Mouse (Mus musculus) liver, embryonic 13.5 days (tissue): ENCODE results near the gene Lmntd1. TPM values are rescaled to one million over a fixed set of nuclear protein-coding genes. Genes with fewer than 3 reads are reported as not detected.

ENCODE experiments used
- ATAC-seq: fragments of 200-750 bp; cut with Nextera tagmentation; 2 replicates; pipeline ENCODE4 v1.8.0; 2017; ENCODE audit warnings: low read depth, mild to moderate bottlenecking, moderate number of reproducible peaks, moderate library complexity
- DNase-seq: peaks from one replicate; pipeline ENCODE4 v3.0.0; 2022
- H3K27ac ChIP-seq: fragments of 300-500 bp; sonication (generic); 2 replicates; pipeline ENCODE4 v1.5.1; 2015; ENCODE audit warnings: moderate library complexity, mild to moderate bottlenecking, inconsistent platforms
- H3K27me3 ChIP-seq: fragments of 300-500 bp; sonication (generic); 2 replicates; pipeline ENCODE4 v1.6.1; 2015; ENCODE audit warnings: mild to moderate bottlenecking, inconsistent platforms
- H3K36me3 ChIP-seq: fragments of 300-500 bp; sonication (generic); 2 replicates; pipeline ENCODE4 v1.6.1; 2015; ENCODE audit warnings: mild to moderate bottlenecking, inconsistent platforms
- H3K4me1 ChIP-seq: fragments of 300-500 bp; sonication (generic); replicated peaks from 2 replicates; pipeline ENCODE4 v1.6.1; 2015; ENCODE audit warnings: inconsistent platforms
- H3K4me2 ChIP-seq: fragments of 300-500 bp; sonication (generic); 2 replicates; pipeline ENCODE4 v1.6.1; 2015; ENCODE audit warnings: inconsistent platforms, mild to moderate bottlenecking, moderate library complexity
- H3K4me3 ChIP-seq: fragments of 300-500 bp; sonication (generic); replicated peaks from 2 replicates; pipeline ENCODE4 v1.5.1; 2015; ENCODE audit warnings: mild to moderate bottlenecking, inconsistent platforms
- H3K9ac ChIP-seq: fragments of 300-500 bp; sonication (generic); 2 replicates; pipeline ENCODE4 v1.6.1; 2015; ENCODE audit warnings: mild to moderate bottlenecking, inconsistent platforms
- H3K9me3 ChIP-seq: fragments of 300-500 bp; sonication (generic); replicated peaks from 2 replicates; pipeline ENCODE4 v1.6.1; 2016; ENCODE audit warnings: inconsistent platforms
- WGBS: fragments of 180-500 bp; shearing (Covaris S2); methylation state at CpG from one replicate; pipeline ENCODE4 v1.1.7; 2015; ENCODE audit not compliant: insufficient replicate concordance; 5-methylcytosine and 5-hydroxymethylcytosine counted together
- polyA plus RNA-seq: library from polyadenylated mRNA; unstranded; fragments of >200 nt; fragmentation: Nextera tagmentation; extraction: Ambion mirVana; gene quantifications from 2 replicates; pipeline ENCODE4 v1.2.1, GENCODE M21; 2015

Gene Lmntd1
- polyA plus RNA-seq, 1 experiment from 2014 or later: not detected

DNA sequence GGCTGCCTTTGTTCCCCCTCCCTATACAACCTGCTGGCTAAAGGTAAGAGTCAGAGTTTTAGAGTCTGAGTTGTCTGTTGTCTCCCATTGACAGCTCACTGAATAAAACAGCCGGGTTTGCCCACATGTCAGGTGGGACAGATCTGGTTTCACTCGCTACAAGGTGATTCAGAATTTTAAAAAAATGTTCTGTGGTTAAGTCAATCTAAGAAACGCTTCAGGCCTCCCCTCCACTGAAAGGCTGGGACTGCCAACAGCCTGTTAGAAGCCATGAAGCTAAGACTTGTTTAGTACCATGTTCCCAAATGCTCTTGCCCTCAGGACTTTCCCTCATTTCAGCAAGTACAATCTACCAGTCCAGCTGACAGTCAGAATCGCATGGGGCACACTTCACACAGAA lies 244.8 kb downstream of the Lmntd1 start:
- Histone ChIP-seq H3K36me3 (no peaks in the 10 kb centered on the region), H3K27me3 (no peaks in the 10 kb centered on the region), H3K4me1 (no peaks in the 10 kb centered on the region), H3K9ac (no peak overlapping the region), H3K9me3 (no peaks in the 10 kb centered on the region), H3K4me3 (no peak overlapping the region), H3K27ac (no peak overlapping the region), H3K4me2 (no peak overlapping the region)
- 49% methylated on average over 4 of the region's 4 CpGs for WGBS
- no peak for DNase-seq
- no peak for ATAC-seq

- Histone ChIP-seq H3K27ac (no peak overlapping the region), H3K27me3 (no peaks in the 10 kb centered on the region), H3K9me3 (no peaks in the 10 kb centered on the region), H3K4me3 (no peak overlapping the region), H3K4me2 (no peak overlapping the region), H3K9ac (no peak overlapping the region), H3K4me1 (no peaks in the 10 kb centered on the region), H3K36me3 (no peaks in the 10 kb centered on the region)
- 82% methylated on average over 11 of the region's 11 CpGs for WGBS
- ATAC-seq (no peak), DNase-seq (no peak)
Measured at GRCm38 (mm10) chr6:145366488-145366887, 247.6 kb downstream of the Lmntd1 start.

GRCm38 (mm10) chr6:145363698-145364097 lies 250.4 kb downstream of the Lmntd1 start:
- Histone ChIP-seq H3K4me2 (no peak overlapping the region), H3K27me3 (no peaks in the 10 kb centered on the region), H3K9me3 (no peaks in the 10 kb centered on the region), H3K4me1 (peaks cover 6% of the 10 kb centered on the region; the same call in 1 of the 2 replicates), H3K36me3 (no peaks in the 10 kb centered on the region), H3K4me3 (no peak overlapping the region), H3K9ac (no peak overlapping the region), H3K27ac (no peak overlapping the region)
- 53% methylated on average over 7 of the region's 7 CpGs for WGBS
- no peak for DNase-seq
- ATAC-seq: no peak

DNA sequence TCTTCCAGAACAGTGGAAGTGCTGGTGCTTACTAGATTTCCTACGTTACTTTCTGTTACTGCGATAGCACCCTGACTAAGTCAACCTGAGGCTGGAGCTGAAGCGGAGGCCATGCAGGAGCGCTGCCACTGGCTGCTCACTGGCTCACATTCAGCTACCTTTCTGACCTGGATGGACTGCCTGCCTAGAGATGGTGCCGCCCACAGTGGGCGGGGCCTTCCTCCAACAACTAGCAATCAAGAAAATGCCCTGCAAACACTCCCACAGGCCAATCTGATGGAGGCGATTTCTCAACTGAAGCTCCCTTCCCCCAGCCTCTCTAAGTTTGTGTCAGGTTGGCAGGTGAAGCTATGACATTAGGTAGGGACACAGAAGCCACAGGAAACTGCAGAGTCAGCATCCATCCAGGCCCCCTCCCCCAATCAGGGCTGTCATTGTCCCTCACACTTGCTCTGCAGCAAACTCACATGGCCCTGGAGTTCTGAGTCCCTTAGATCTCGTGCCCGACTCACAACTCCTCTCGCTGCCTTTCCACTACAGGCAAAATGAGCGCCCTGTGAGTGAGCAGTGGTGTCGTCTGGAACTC lies 252.9 kb downstream of the Lmntd1 start:
- peak; percentile 61 for ATAC-seq
- H3K36me3 ChIP-seq: no peaks in the 10 kb centered on the region
- WGBS: 52% methylated on average over 12 of the region's 12 CpGs
- no peak for DNase-seq
- H3K4me3 ChIP-seq: no peak overlapping the region
- H3K27ac ChIP-seq: no peak overlapping the region
- no peaks in the 10 kb centered on the region for H3K27me3 ChIP-seq
- no peak overlapping the region for H3K4me2 ChIP-seq
- no peaks in the 10 kb centered on the region for H3K9me3 ChIP-seq
- no peak overlapping the region for H3K9ac ChIP-seq
- H3K4me1 ChIP-seq: peaks cover 6% of the 10 kb centered on the region; the same call in 1 of the 2 replicates

- Histone ChIP-seq H3K27me3 (no peaks in the 10 kb centered on the region), H3K4me3 (no peak overlapping the region), H3K4me1 (peaks cover 6% of the 10 kb centered on the region; the same call in 1 of the 2 replicates), H3K9ac (no peak overlapping the region), H3K9me3 (no peaks in the 10 kb centered on the region), H3K27ac (no peak overlapping the region), H3K36me3 (no peaks in the 10 kb centered on the region), H3K4me2 (no peak overlapping the region)
- ATAC-seq: no peak
- no peak for DNase-seq
- WGBS: 42% methylated on average over 26 of the region's 26 CpGs
Measured at GRCm38 (mm10) chr6:145359470-145360430, 254.4 kb downstream of the Lmntd1 start.

- no peak overlapping the region for H3K27ac ChIP-seq
- no peaks in the 10 kb centered on the region for H3K9me3 ChIP-seq
- no peak overlapping the region for H3K4me3 ChIP-seq
- peaks cover 6% of the 10 kb centered on the region; the same call in 1 of the 2 replicates for H3K4me1 ChIP-seq
- H3K27me3 ChIP-seq: no peaks in the 10 kb centered on the region
- H3K36me3 ChIP-seq: no peaks in the 10 kb centered on the region
- WGBS: 63% methylated on average over 9 of the region's 9 CpGs
- DNase-seq: no peak
- ATAC-seq: no peak
- H3K4me2 ChIP-seq: no peak overlapping the region
- no peak overlapping the region for H3K9ac ChIP-seq
Measured at GRCm38 (mm10) chr6:145358001-145358400, 256.1 kb downstream of the Lmntd1 start.

- ATAC-seq (no peak), DNase-seq (no peak)
- no peak overlapping the region for H3K4me2 ChIP-seq
- 64% methylated on average over 5 of the region's 5 CpGs for WGBS
- no peaks in the 10 kb centered on the region for H3K9me3 ChIP-seq
- H3K4me1 ChIP-seq: peaks cover 4% of the 10 kb centered on the region
- no peak overlapping the region for H3K9ac ChIP-seq
- no peaks in the 10 kb centered on the region for H3K27me3 ChIP-seq
- H3K36me3 ChIP-seq: no peaks in the 10 kb centered on the region
- H3K4me3 ChIP-seq: no peak overlapping the region
- H3K27ac ChIP-seq: no peak overlapping the region
Measured at GRCm38 (mm10) chr6:145353806-145354205, 260.3 kb downstream of the Lmntd1 start.

DNA sequence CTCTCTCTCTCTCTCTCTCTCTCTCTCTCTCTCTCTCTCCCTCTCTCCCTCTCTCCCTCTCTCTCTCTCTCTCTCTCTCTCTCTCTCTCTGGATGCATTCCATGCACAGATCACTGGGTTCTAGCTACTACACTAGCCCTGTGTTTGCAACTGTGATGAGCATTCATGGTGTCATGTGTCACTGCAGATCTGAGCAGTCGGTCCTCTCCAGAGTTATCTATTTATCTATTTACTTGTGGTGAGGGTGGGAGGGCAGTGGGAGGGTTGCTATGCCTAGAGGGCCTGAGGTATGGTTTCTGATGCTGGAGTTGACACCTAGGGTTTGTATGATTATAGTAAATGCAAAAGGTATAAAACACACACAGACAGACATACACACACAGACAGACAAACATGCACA lies 261.4 kb downstream of the Lmntd1 start:
- ATAC-seq: no peak
- H3K27ac ChIP-seq: no peak overlapping the region

GRCm38 (mm10) chr6:145348196-145348915 lies 265.8 kb downstream of the Lmntd1 start:
- H3K36me3 ChIP-seq: no peaks in the 10 kb centered on the region
- H3K4me1 ChIP-seq: peaks cover 15% of the 10 kb centered on the region
- H3K27ac ChIP-seq: peak overlapping the region; percentile 51; the same call in 1 of the 2 replicates
- no peaks in the 10 kb centered on the region for H3K27me3 ChIP-seq
- no peaks in the 10 kb centered on the region for H3K9me3 ChIP-seq
- no peak overlapping the region for H3K9ac ChIP-seq
- no peak for ATAC-seq
- no peak overlapping the region for H3K4me3 ChIP-seq
- no peak overlapping the region for H3K4me2 ChIP-seq
- WGBS: 31% methylated on average over 9 of the region's 9 CpGs
- DNase-seq: no peak

More for the DNA sequence above, 261.4 kb downstream of the Lmntd1 start:
- no peaks in the 10 kb centered on the region for H3K9me3 ChIP-seq
- 4% methylated on average over 1 of the region's 1 CpGs for WGBS
- H3K36me3 ChIP-seq: no peaks in the 10 kb centered on the region
- no peak overlapping the region for H3K9ac ChIP-seq
- no peak for DNase-seq
- no peak overlapping the region for H3K4me3 ChIP-seq
- H3K27me3 ChIP-seq: no peaks in the 10 kb centered on the region
- no peak overlapping the region for H3K4me2 ChIP-seq
- peaks cover 4% of the 10 kb centered on the region for H3K4me1 ChIP-seq

- Histone ChIP-seq H3K4me2 (no peak overlapping the region), H3K4me1 (peaks cover 15% of the 10 kb centered on the region), H3K36me3 (no peaks in the 10 kb centered on the region), H3K9me3 (no peaks in the 10 kb centered on the region), H3K4me3 (no peak overlapping the region), H3K9ac (no peak overlapping the region), H3K27ac (peak overlapping the region; percentile 58; the same call in 1 of the 2 replicates), H3K27me3 (no peaks in the 10 kb centered on the region)
- ATAC-seq (peak; percentile 46), DNase-seq (no peak)
- 57% methylated on average over 6 of the region's 6 CpGs for WGBS
Measured at GRCm38 (mm10) chr6:145347641-145348040, 266.5 kb downstream of the Lmntd1 start.
